Mouse (Mus musculus) left cerebral cortex, adult 8-10 months (tissue): ENCODE measurements around the gene Nudt10. TPM values are rescaled to one million over a fixed set of nuclear protein-coding genes. Genes with fewer than 3 reads are reported as not detected.
"Not testable (repeated sequence)": the region's sequence is repeated elsewhere in the genome, so short reads cannot be mapped to it uniquely, and the experiment has no call there.

Source experiments
- DNase-seq, 2 experiments: peaks; one replicate each; pipeline ENCODE4 v3.0.0; 2022; ENCODE audit warnings: low spot score in 2 of 2
- total RNA-seq, 4 experiments: library from RNA; stranded (reverse); gene quantifications; 2 replicates each; pipeline ENCODE4 v1.2.4; 2022

The Nudt10 gene
- 10 to 100 TPM; 23.7 to 28.0 (median 26.2) TPM for total RNA-seq

GRCm38 (mm10) chrX:6172823-6173640 is at the start of gene Nudt10:
Gene Nudt10, minus strand, starts transcription at chrX:6173015.
- not testable (repeated sequence) for DNase-seq

- not testable (repeated sequence) for DNase-seq
Observed at GRCm38 (mm10) chrX:6172136-6172822, 536 bp downstream of the Nudt10 start.

- no peak for DNase-seq
Observed at GRCm38 (mm10) chrX:6171718-6172117, 1.1 kb downstream of the Nudt10 start.

Other genes starting within 250 kb of the Nudt10 start
- gene Nudt11, start 125.6 kb downstream of the Nudt10 start, total RNA-seq, result 10 to 100 TPM; 23.1 to 28.2 (median 24.5) TPM
- 1 to 10 TPM in 2 of 4 experiments, under 1 TPM in 2; 0.27 to 1.5 (median 1.0) TPM for gene AU022751, start 89.6 kb downstream of the Nudt10 start, total RNA-seq
- gene Bmp15, start 147.7 kb upstream of the Nudt10 start, total RNA-seq, result under 1 TPM; 0.11 to 0.33 (median 0.15) TPM
- gene Shroom4, start 226.8 kb upstream of the Nudt10 start, total RNA-seq, result 1 to 10 TPM; 3.2 to 5.6 (median 5.0) TPM